Mouse (Mus musculus): ENCODE results near the gene Nacc2. TPM values are rescaled to one million over a fixed set of nuclear protein-coding genes. Genes with fewer than 3 reads are reported as not detected.
A peak's percentile ranks its signal among the peaks of the same experiment; 100 is the strongest.

Gene Nacc2
- polyA plus RNA-seq, 1 experiment from 2014 or later, result 4.0 TPM

GRCm38 (mm10) chr2:26042603-26043002 lies 80.4 kb downstream of the Nacc2 start:
- 74% methylated on average over 3 of the region's 3 CpGs for WGBS
- H3K9me3 ChIP-seq (ENCODE audit: control insufficient read depth, low read length), result no peaks in the 10 kb centered on the region
- ATAC-seq (replicated peaks; ENCODE audit: low FRiP score) (peak; percentile 44; the same call in 1 of the 2 replicates), DNase-seq (ENCODE audit: low spot score) (no peak)
- H3K27ac ChIP-seq (ENCODE audit: low read depth, low read length), result no peak overlapping the region
- H3K4me2 ChIP-seq, result no peak overlapping the region
- H3K4me1 ChIP-seq (replicated peaks; ENCODE audit: control insufficient read depth, insufficient read depth, low read length), result peaks cover 23% of the 10 kb centered on the region
- H3K9ac ChIP-seq (ENCODE audit: low read depth, low read length), result no peak overlapping the region
- H3K4me3 ChIP-seq (ENCODE audit: low read depth, low read length), result no peak overlapping the region
- H3K36me3 ChIP-seq (ENCODE audit: control insufficient read depth, insufficient read depth, low read length), result no peaks in the 10 kb centered on the region
- no peaks in the 10 kb centered on the region for H3K27me3 ChIP-seq (replicated peaks; ENCODE audit: control insufficient read depth, insufficient read depth, low read length)

GRCm38 (mm10) chr2:26041163-26041810 lies 81.7 kb downstream of the Nacc2 start:
- Histone ChIP-seq H3K4me3 (ENCODE audit: low read depth, low read length) (no peak overlapping the region), H3K36me3 (ENCODE audit: control insufficient read depth, insufficient read depth, low read length) (no peaks in the 10 kb centered on the region), H3K27ac (ENCODE audit: low read depth, low read length) (no peak overlapping the region), H3K4me2 (peak overlapping the region; percentile 5; the same call in 1 of the 2 replicates), H3K27me3 (replicated peaks; ENCODE audit: control insufficient read depth, insufficient read depth, low read length) (no peaks in the 10 kb centered on the region), H3K4me1 (replicated peaks; ENCODE audit: control insufficient read depth, insufficient read depth, low read length) (peaks cover 33% of the 10 kb centered on the region), H3K9ac (ENCODE audit: low read depth, low read length) (no peak overlapping the region), H3K9me3 (ENCODE audit: control insufficient read depth, low read length) (no peaks in the 10 kb centered on the region)
- 38% methylated on average over 14 of the region's 14 CpGs for WGBS
- DNase-seq (ENCODE audit: low spot score) (no peak), ATAC-seq (replicated peaks; ENCODE audit: low FRiP score) (no peak)

GRCm38 (mm10) chr2:26039951-26040350 lies 83.1 kb downstream of the Nacc2 start:
- no peak for DNase-seq (ENCODE audit: low spot score)
- no peak overlapping the region for H3K4me3 ChIP-seq (ENCODE audit: low read depth, low read length)
- no peaks in the 10 kb centered on the region for H3K27me3 ChIP-seq (replicated peaks; ENCODE audit: control insufficient read depth, insufficient read depth, low read length)
- WGBS, result 57% methylated on average over 14 of the region's 14 CpGs
- H3K27ac ChIP-seq (ENCODE audit: low read depth, low read length), result no peak overlapping the region
- H3K9me3 ChIP-seq (ENCODE audit: control insufficient read depth, low read length), result no peaks in the 10 kb centered on the region
- no peak overlapping the region for H3K9ac ChIP-seq (ENCODE audit: low read depth, low read length)
- H3K4me1 ChIP-seq (replicated peaks; ENCODE audit: control insufficient read depth, insufficient read depth, low read length), result peaks cover 39% of the 10 kb centered on the region
- no peak for ATAC-seq (replicated peaks; ENCODE audit: low FRiP score)
- no peak overlapping the region for H3K4me2 ChIP-seq
- H3K36me3 ChIP-seq (ENCODE audit: control insufficient read depth, insufficient read depth, low read length), result no peaks in the 10 kb centered on the region

- no peak overlapping the region for H3K4me3 ChIP-seq (ENCODE audit: low read depth, low read length)
- H3K27ac ChIP-seq (ENCODE audit: low read depth, low read length), result peak overlapping the region; percentile 78
- H3K9me3 ChIP-seq (ENCODE audit: control insufficient read depth, low read length), result no peaks in the 10 kb centered on the region
- WGBS, result 14% methylated on average over 6 of the region's 6 CpGs
- peak overlapping the region; percentile 64 for H3K9ac ChIP-seq (ENCODE audit: low read depth, low read length)
- ATAC-seq (replicated peaks; ENCODE audit: low FRiP score) (peak; percentile 90), DNase-seq (ENCODE audit: low spot score) (peak; percentile 50)
- no peaks in the 10 kb centered on the region for H3K36me3 ChIP-seq (ENCODE audit: control insufficient read depth, insufficient read depth, low read length)
- H3K4me2 ChIP-seq, result peak overlapping the region; percentile 39
- no peaks in the 10 kb centered on the region for H3K27me3 ChIP-seq (replicated peaks; ENCODE audit: control insufficient read depth, insufficient read depth, low read length)
- H3K4me1 ChIP-seq (replicated peaks; ENCODE audit: control insufficient read depth, insufficient read depth, low read length), result peaks cover 36% of the 10 kb centered on the region
Measured at GRCm38 (mm10) chr2:26037386-26037785, 85.6 kb downstream of the Nacc2 start.

GRCm38 (mm10) chr2:26034344-26035050 lies 88.5 kb downstream of the Nacc2 start:
- Histone ChIP-seq H3K27ac (ENCODE audit: low read depth, low read length) (no peak overlapping the region), H3K4me2 (no peak overlapping the region), H3K4me1 (replicated peaks; ENCODE audit: control insufficient read depth, insufficient read depth, low read length) (peaks cover 23% of the 10 kb centered on the region), H3K9me3 (ENCODE audit: control insufficient read depth, low read length) (no peaks in the 10 kb centered on the region), H3K36me3 (ENCODE audit: control insufficient read depth, insufficient read depth, low read length) (no peaks in the 10 kb centered on the region), H3K9ac (ENCODE audit: low read depth, low read length) (no peak overlapping the region), H3K4me3 (ENCODE audit: low read depth, low read length) (no peak overlapping the region), H3K27me3 (replicated peaks; ENCODE audit: control insufficient read depth, insufficient read depth, low read length) (no peaks in the 10 kb centered on the region)
- 87% methylated on average over 15 of the region's 15 CpGs for WGBS
- ATAC-seq (replicated peaks; ENCODE audit: low FRiP score), result no peak
- no peak for DNase-seq (ENCODE audit: low spot score)

GRCm38 (mm10) chr2:26030288-26030687 lies 92.7 kb downstream of the Nacc2 start:
- Histone ChIP-seq H3K27ac (ENCODE audit: low read depth, low read length) (no peak overlapping the region), H3K9me3 (ENCODE audit: control insufficient read depth, low read length) (no peaks in the 10 kb centered on the region), H3K9ac (ENCODE audit: low read depth, low read length) (no peak overlapping the region), H3K4me3 (ENCODE audit: low read depth, low read length) (no peak overlapping the region), H3K4me1 (replicated peaks; ENCODE audit: control insufficient read depth, insufficient read depth, low read length) (no peaks in the 10 kb centered on the region; the same call in 1 of the 2 replicates), H3K27me3 (replicated peaks; ENCODE audit: control insufficient read depth, insufficient read depth, low read length) (no peaks in the 10 kb centered on the region), H3K4me2 (no peak overlapping the region), H3K36me3 (ENCODE audit: control insufficient read depth, insufficient read depth, low read length) (no peaks in the 10 kb centered on the region)
- ATAC-seq (replicated peaks; ENCODE audit: low FRiP score) (peak; percentile 68; the same call in 1 of the 2 replicates), DNase-seq (ENCODE audit: low spot score) (no peak)
- WGBS, result 47% methylated on average over 3 of the region's 3 CpGs

- 31% methylated on average over 4 of the region's 4 CpGs for WGBS
- DNase-seq (ENCODE audit: low spot score), result no peak
- H3K9ac ChIP-seq (ENCODE audit: low read depth, low read length), result 0 out of 2 replicates have a peak overlapping the region, but pooled peaks have one; percentile 10
Measured at GRCm38 (mm10) chr2:26024138-26025075, 98.6 kb downstream of the Nacc2 start.

GRCm38 (mm10) chr2:26022626-26023025 lies 100.4 kb downstream of the Nacc2 start:
- H3K4me1 ChIP-seq (replicated peaks; ENCODE audit: control insufficient read depth, insufficient read depth, low read length), result peaks cover 19% of the 10 kb centered on the region

More at GRCm38 (mm10) chr2:26024138-26025075, 98.6 kb downstream of the Nacc2 start:
- Histone ChIP-seq H3K4me3 (ENCODE audit: low read depth, low read length) (no peak overlapping the region), H3K9me3 (ENCODE audit: control insufficient read depth, low read length) (no peaks in the 10 kb centered on the region), H3K27ac (ENCODE audit: low read depth, low read length) (no peak overlapping the region), H3K36me3 (ENCODE audit: control insufficient read depth, insufficient read depth, low read length) (peaks cover 2% of the 10 kb centered on the region; the same call in 1 of the 2 replicates), H3K27me3 (replicated peaks; ENCODE audit: control insufficient read depth, insufficient read depth, low read length) (no peaks in the 10 kb centered on the region), H3K4me2 (no peak overlapping the region), H3K4me1 (replicated peaks; ENCODE audit: control insufficient read depth, insufficient read depth, low read length) (peaks cover 6% of the 10 kb centered on the region)
- no peak for ATAC-seq (replicated peaks; ENCODE audit: low FRiP score)

More at GRCm38 (mm10) chr2:26022626-26023025, 100.4 kb downstream of the Nacc2 start:
- Histone ChIP-seq H3K36me3 (ENCODE audit: control insufficient read depth, insufficient read depth, low read length) (peaks cover 4% of the 10 kb centered on the region; the same call in 1 of the 2 replicates), H3K27ac (ENCODE audit: low read depth, low read length) (no peak overlapping the region), H3K27me3 (replicated peaks; ENCODE audit: control insufficient read depth, insufficient read depth, low read length) (no peaks in the 10 kb centered on the region), H3K4me3 (ENCODE audit: low read depth, low read length) (no peak overlapping the region), H3K9ac (ENCODE audit: low read depth, low read length) (no peak overlapping the region), H3K4me2 (no peak overlapping the region), H3K9me3 (ENCODE audit: control insufficient read depth, low read length) (no peaks in the 10 kb centered on the region)
- ATAC-seq (replicated peaks; ENCODE audit: low FRiP score) (no peak), DNase-seq (ENCODE audit: low spot score) (no peak)
- 78% methylated on average over 1 of the region's 1 CpGs for WGBS

Data from liver, embryonic 11.5 days (tissue).